Mouse (Mus musculus): ENCODE data around the gene 3110040M04Rik. TPM values are rescaled to one million over a fixed set of nuclear protein-coding genes. Genes with fewer than 3 reads are reported as not detected.
"Not testable (repeated sequence)": the region's sequence is repeated elsewhere in the genome, so short reads cannot be mapped to it uniquely, and the experiment has no call there.

The 3110040M04Rik gene
- polyA plus RNA-seq (2016; fragmentation: Nextera tagmentation; extraction: Ambion mirVana) = not detected in 2 replicates

GRCm38 (mm10) chr1:151203818-151204217, at the start of gene 3110040M04Rik:
Gene 3110040M04Rik (plus strand): TSS chr1:151204121.
- not testable (repeated sequence) for H3K9me3 ChIP-seq; H3K4me3 ChIP-seq; H3K4me1 ChIP-seq; H3K27me3 ChIP-seq (replicated peaks; ENCODE audit: low read depth, poor library complexity, severe bottlenecking); H3K36me3 ChIP-seq (replicated peaks); H3K27ac ChIP-seq (replicated peaks); DNase-seq (ENCODE audit: low spot score)
- WGBS = no CpG with 5 or more reads among the region's 6 CpGs

GRCm38 (mm10) chr1:151154131-151154530, 49.8 kb upstream of the 3110040M04Rik start:
- H3K9me3 ChIP-seq; DNase-seq (ENCODE audit: low spot score); H3K4me3 ChIP-seq; H3K27ac ChIP-seq (replicated peaks); H3K27me3 ChIP-seq (replicated peaks; ENCODE audit: low read depth, poor library complexity, severe bottlenecking); H3K36me3 ChIP-seq (replicated peaks); H3K4me1 ChIP-seq: not testable (repeated sequence)
- WGBS = 94% methylated on average over 9 of the region's 9 CpGs

GRCm38 (mm10) chr1:151156129-151156528, 47.8 kb upstream of the 3110040M04Rik start:
- Histone ChIP-seq H3K36me3 (replicated peaks) (no peaks in the 10 kb centered on the region), H3K4me1 (peaks cover 7% of the 10 kb centered on the region), H3K9me3 (no peaks in the 10 kb centered on the region), H3K27me3 (replicated peaks; ENCODE audit: low read depth, poor library complexity, severe bottlenecking) (no peaks in the 10 kb centered on the region), H3K4me3 (no peak overlapping the region), H3K27ac (replicated peaks) (no peak overlapping the region)
- WGBS = 89% methylated on average over 3 of the region's 3 CpGs
- DNase-seq (ENCODE audit: low spot score) = no peak

- Histone ChIP-seq H3K27ac (replicated peaks) (no peak overlapping the region), H3K27me3 (replicated peaks; ENCODE audit: low read depth, poor library complexity, severe bottlenecking) (no peaks in the 10 kb centered on the region), H3K36me3 (replicated peaks) (no peaks in the 10 kb centered on the region), H3K9me3 (no peaks in the 10 kb centered on the region), H3K4me1 (peaks cover 7% of the 10 kb centered on the region), H3K4me3 (no peak overlapping the region)
- DNase-seq (ENCODE audit: low spot score) = no peak
- WGBS = 81% methylated on average over 7 of the region's 7 CpGs
These were observed 46.9 kb upstream of the 3110040M04Rik start for GRCm38 (mm10) chr1:151156777-151157632.

- Histone ChIP-seq H3K27ac (replicated peaks) (no peak overlapping the region), H3K36me3 (replicated peaks) (no peaks in the 10 kb centered on the region), H3K27me3 (replicated peaks; ENCODE audit: low read depth, poor library complexity, severe bottlenecking) (no peaks in the 10 kb centered on the region), H3K9me3 (no peaks in the 10 kb centered on the region), H3K4me1 (peaks cover 7% of the 10 kb centered on the region), H3K4me3 (no peak overlapping the region)
- 65% methylated on average over 9 of the region's 9 CpGs for WGBS
- no peak for DNase-seq (ENCODE audit: low spot score)
These were observed 45.7 kb upstream of the 3110040M04Rik start for GRCm38 (mm10) chr1:151157963-151158856.

GRCm38 (mm10) chr1:151158857-151159510, 44.9 kb upstream of the 3110040M04Rik start:
- 87% methylated on average over 2 of the region's 2 CpGs for WGBS

GRCm38 (mm10) chr1:151166031-151166430, 37.9 kb upstream of the 3110040M04Rik start:
- Histone ChIP-seq H3K36me3 (replicated peaks) (no peaks in the 10 kb centered on the region), H3K4me1 (peaks cover 26% of the 10 kb centered on the region), H3K27ac (replicated peaks) (no peak overlapping the region), H3K4me3 (no peak overlapping the region), H3K27me3 (replicated peaks; ENCODE audit: low read depth, poor library complexity, severe bottlenecking) (no peaks in the 10 kb centered on the region), H3K9me3 (no peaks in the 10 kb centered on the region)
- no peak for DNase-seq (ENCODE audit: low spot score)
- 34% methylated on average over 8 of the region's 8 CpGs for WGBS

More at GRCm38 (mm10) chr1:151158857-151159510, 44.9 kb upstream of the 3110040M04Rik start:
- Histone ChIP-seq H3K4me3 (no peak overlapping the region), H3K9me3 (no peaks in the 10 kb centered on the region), H3K4me1 (peaks cover 7% of the 10 kb centered on the region), H3K27me3 (replicated peaks; ENCODE audit: low read depth, poor library complexity, severe bottlenecking) (no peaks in the 10 kb centered on the region), H3K36me3 (replicated peaks) (no peaks in the 10 kb centered on the region), H3K27ac (replicated peaks) (no peak overlapping the region)
- DNase-seq (ENCODE audit: low spot score) = no peak

- WGBS = 34% methylated on average over 12 of the region's 12 CpGs
- DNase-seq (ENCODE audit: low spot score) = no peak
- peak overlapping the region; percentile 55 for H3K27ac ChIP-seq (replicated peaks)
These were observed 36.4 kb upstream of the 3110040M04Rik start for GRCm38 (mm10) chr1:151167297-151168047.

GRCm38 (mm10) chr1:151168637-151169036, 35.3 kb upstream of the 3110040M04Rik start:
- Histone ChIP-seq H3K4me3 (no peak overlapping the region), H3K9me3 (no peaks in the 10 kb centered on the region), H3K27me3 (replicated peaks; ENCODE audit: low read depth, poor library complexity, severe bottlenecking) (no peaks in the 10 kb centered on the region), H3K27ac (replicated peaks) (no peak overlapping the region), H3K4me1 (peaks cover 26% of the 10 kb centered on the region), H3K36me3 (replicated peaks) (no peaks in the 10 kb centered on the region)
- 80% methylated on average over 3 of the region's 3 CpGs for WGBS
- no peak for DNase-seq (ENCODE audit: low spot score)

More at GRCm38 (mm10) chr1:151167297-151168047, 36.4 kb upstream of the 3110040M04Rik start:
- Histone ChIP-seq H3K4me1 (peaks cover 26% of the 10 kb centered on the region), H3K9me3 (no peaks in the 10 kb centered on the region), H3K27me3 (replicated peaks; ENCODE audit: low read depth, poor library complexity, severe bottlenecking) (no peaks in the 10 kb centered on the region), H3K4me3 (no peak overlapping the region), H3K36me3 (replicated peaks) (no peaks in the 10 kb centered on the region)

GRCm38 (mm10) chr1:151171572-151172461, 32.1 kb upstream of the 3110040M04Rik start:
- no peak overlapping the region for H3K4me3 ChIP-seq
- H3K27ac ChIP-seq (replicated peaks) = no peak overlapping the region
- no peaks in the 10 kb centered on the region for H3K36me3 ChIP-seq (replicated peaks)
- H3K27me3 ChIP-seq (replicated peaks; ENCODE audit: low read depth, poor library complexity, severe bottlenecking) = no peaks in the 10 kb centered on the region
- 77% methylated on average over 2 of the region's 2 CpGs for WGBS
- no peak for DNase-seq (ENCODE audit: low spot score)
- H3K9me3 ChIP-seq = no peaks in the 10 kb centered on the region
- H3K4me1 ChIP-seq = peaks cover 14% of the 10 kb centered on the region

Data from embryonic facial prominence, embryonic 10.5 days (tissue).